Mouse (Mus musculus) stomach, postnatal 0 days (tissue): ENCODE measurements around the gene Pih1d1.

Experiments
- CTCF ChIP-seq: IDR thresholded peaks from 2 replicates; pipeline ENCODE4 v1.5.1; 2016; ENCODE audit warnings: antibody characterized with exemption, low read depth, mild to moderate bottlenecking, moderate library complexity
- EP300 ChIP-seq: optimal IDR thresholded peaks from 2 replicates; pipeline ENCODE3; 2016; ENCODE audit warnings: antibody characterized with exemption

- TF ChIP-seq CTCF (peak; percentile 22), EP300 (no peak)
These were observed 39.3 kb downstream of the Pih1d1 start for GRCm38 (mm10) chr7:45193406-45193805.
